Mouse (Mus musculus) spleen, adult 2 months (tissue): ENCODE results near the gene Izumo1. TPM values are rescaled to one million over a fixed set of nuclear protein-coding genes. Genes with fewer than 3 reads are reported as not detected.
"Not testable (repeated sequence)": the region's sequence is repeated elsewhere in the genome, so short reads cannot be mapped to it uniquely, and the experiment has no call there.

ENCODE experiments used
- DNase-seq, 2 experiments: peaks; one replicate each; pipeline versions ENCODE4 v3.0.0 to v3.0.0-alpha.2; 2012 to 2021; ENCODE audit warnings: low spot score in 2 of 2, low read depth in 1 of 2
- H3K27ac ChIP-seq: fragments of 200-500 bp; 2 replicates; pipeline ENCODE4 v1.5.1; 2012; ENCODE audit warnings: low read length, inconsistent platforms; ENCODE audit not compliant: insufficient read depth
- H3K27me3 ChIP-seq: fragments of 200-500 bp; 2 replicates; pipeline ENCODE4 v1.6.1; 2012; ENCODE audit warnings: mild to moderate bottlenecking, moderate library complexity, low read length, inconsistent platforms; ENCODE audit not compliant: control insufficient read depth, insufficient read depth
- H3K36me3 ChIP-seq: fragments of 200-500 bp; 2 replicates; pipeline ENCODE4 v1.6.1; 2012; ENCODE audit warnings: mild to moderate bottlenecking, low read length, inconsistent platforms; ENCODE audit not compliant: control insufficient read depth, insufficient read depth
- H3K4me1 ChIP-seq: fragments of 200-500 bp; 2 replicates; pipeline ENCODE4 v1.6.1; 2011; ENCODE audit warnings: inconsistent platforms; ENCODE audit not compliant: control insufficient read depth, insufficient read depth, insufficient read length
- H3K4me3 ChIP-seq: fragments of 200-500 bp; 2 replicates; pipeline ENCODE4 v1.5.1; 2011; ENCODE audit warnings: mild to moderate bottlenecking, inconsistent platforms; ENCODE audit not compliant: insufficient read depth, insufficient read length; ENCODE audit errors: extremely low read depth
- CTCF ChIP-seq: fragments of 200-500 bp; IDR thresholded peaks from 2 replicates; pipeline ENCODE4 v1.5.1; 2011; ENCODE audit warnings: mild to moderate bottlenecking, inconsistent platforms; ENCODE audit not compliant: insufficient read depth, insufficient read length, insufficient replicate concordance; ENCODE audit errors: extremely low read depth
- POLR2A ChIP-seq: fragments of 200-500 bp; IDR thresholded peaks from 2 replicates; pipeline ENCODE4 v1.6.1; 2011; ENCODE audit warnings: low read depth, low read length, inconsistent platforms
- WGBS: fragments of 180-500 bp; shearing (Covaris S2); methylation state at CpG from one replicate; pipeline ENCODE4 v1.1.7; 2018; 5-methylcytosine and 5-hydroxymethylcytosine counted together
- polyA plus RNA-seq: library from polyadenylated mRNA; depleted of rRNA; stranded (reverse); fragments of >200 nt; gene quantifications from 2 replicates; pipeline ENCODE4 v1.2.3, GENCODE M21; 2012

Gene Izumo1
- polyA plus RNA-seq, 1 experiment, result 0.63 TPM

DNA sequence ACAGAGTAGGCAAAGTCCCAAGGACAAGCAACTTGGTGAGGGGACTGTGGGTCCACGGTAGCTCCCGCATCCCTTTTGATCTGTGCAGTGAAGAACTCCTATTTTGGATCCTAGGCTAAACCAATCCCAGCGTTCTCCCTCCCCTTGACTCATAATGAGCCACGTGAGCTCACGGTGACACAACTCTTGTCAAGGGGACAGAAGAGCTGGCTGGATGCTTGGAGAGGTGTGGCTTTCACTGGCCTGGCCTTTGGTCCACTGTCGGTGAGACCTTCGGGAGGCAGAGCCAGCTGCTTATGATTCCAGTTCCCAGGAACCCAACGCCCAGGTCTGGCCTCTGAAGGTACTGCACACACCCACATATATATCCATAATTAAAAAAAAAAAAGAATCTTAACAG, 27.7 kb downstream of the Izumo1 start:
- Histone ChIP-seq H3K27ac (no peak overlapping the region), H3K4me1 (no peaks in the 10 kb centered on the region), H3K4me3 (no peak overlapping the region), H3K36me3 (no peaks in the 10 kb centered on the region), H3K27me3 (no peaks in the 10 kb centered on the region)
- WGBS, result 89% methylated on average over 8 of the region's 8 CpGs
- DNase-seq, result no peak
- no peak for TF ChIP-seq POLR2A
- no peak for TF ChIP-seq CTCF

DNA sequence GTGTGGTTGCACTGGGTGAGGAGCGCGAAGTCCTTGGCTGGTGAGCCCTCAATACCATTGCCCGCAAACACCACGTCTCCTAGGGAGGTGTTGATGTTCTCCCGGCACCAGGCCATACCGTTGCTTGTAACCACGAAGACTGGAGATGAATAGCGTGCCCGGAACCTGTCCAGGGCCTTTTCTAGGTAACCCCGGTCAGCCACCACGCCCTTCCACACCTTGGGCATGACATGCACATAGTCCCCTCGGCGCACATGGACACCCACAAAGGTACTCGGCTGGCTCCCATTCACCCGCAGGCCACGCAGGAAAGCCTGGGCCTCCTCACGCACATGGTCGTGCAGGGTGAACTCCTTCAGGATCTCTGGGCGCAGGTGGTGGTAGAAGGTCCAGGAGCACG, 28.9 kb downstream of the Izumo1 start:
- H3K4me1 ChIP-seq, H3K27ac ChIP-seq, DNase-seq, H3K27me3 ChIP-seq, H3K36me3 ChIP-seq, H3K4me3 ChIP-seq: not testable (repeated sequence)
- WGBS, result 90% methylated on average over 20 of the region's 20 CpGs

- no peak overlapping the region for H3K27ac ChIP-seq
- H3K36me3 ChIP-seq, result no peaks in the 10 kb centered on the region
- H3K4me1 ChIP-seq, result no peaks in the 10 kb centered on the region
- no peak overlapping the region; the same call in 1 of the 2 replicates for H3K4me3 ChIP-seq
- no peak for DNase-seq
- H3K27me3 ChIP-seq, result no peaks in the 10 kb centered on the region
- TF ChIP-seq POLR2A (no peak), CTCF (no peak)
- 69% methylated on average over 17 of the region's 17 CpGs for WGBS
These were observed 32.9 kb downstream of the Izumo1 start for GRCm38 (mm10) chr7:45654424-45655047.

- Histone ChIP-seq H3K36me3 (no peaks in the 10 kb centered on the region), H3K27ac (no peak overlapping the region), H3K4me3 (no peak overlapping the region), H3K4me1 (no peaks in the 10 kb centered on the region), H3K27me3 (no peaks in the 10 kb centered on the region)
- WGBS, result 58% methylated on average over 11 of the region's 11 CpGs
- TF ChIP-seq POLR2A (no peak), CTCF (no peak)
- no peak for DNase-seq
These were observed 39.3 kb downstream of the Izumo1 start for GRCm38 (mm10) chr7:45660746-45661478.

- H3K36me3 ChIP-seq, H3K27ac ChIP-seq, H3K27me3 ChIP-seq, DNase-seq, H3K4me1 ChIP-seq, H3K4me3 ChIP-seq: not testable (repeated sequence)
- WGBS, result 87% methylated on average over 6 of the region's 6 CpGs
These were observed 40.1 kb downstream of the Izumo1 start for GRCm38 (mm10) chr7:45661702-45662101.

GRCm38 (mm10) chr7:45665303-45666138, 43.9 kb downstream of the Izumo1 start:
- H3K27me3 ChIP-seq, result no peaks in the 10 kb centered on the region
- WGBS, result 74% methylated on average over 13 of the region's 13 CpGs

DNA sequence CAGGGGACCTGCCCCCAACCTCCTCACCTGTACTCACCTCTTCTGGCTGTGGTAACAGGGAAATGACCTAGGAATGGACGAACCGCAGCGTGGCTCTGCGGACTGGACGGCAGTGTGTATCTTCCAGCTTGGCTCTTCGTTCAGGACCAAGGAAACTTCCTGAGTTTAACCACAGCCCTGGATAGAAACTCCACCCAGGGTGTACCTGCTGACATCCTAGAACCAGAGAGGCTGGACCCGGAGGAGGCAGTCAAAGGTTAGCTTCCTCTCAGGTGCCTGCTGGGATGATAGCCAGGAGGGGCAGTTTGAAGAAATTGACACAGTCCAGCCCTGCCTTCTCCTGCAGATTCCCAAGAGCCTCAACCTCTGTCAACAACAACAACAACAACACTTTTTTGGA, 44.5 kb downstream of the Izumo1 start, which contains the start of gene Fut2:
TSS of gene Fut2 (minus strand) at position 234 of the 400 bp plus-strand sequence.
- 83% methylated on average over 7 of the region's 7 CpGs for WGBS
- no peak for DNase-seq
- Histone ChIP-seq H3K4me3 (no peak within 1 kb of the TSS), H3K27ac (no peak within 1 kb of the TSS), H3K27me3 (no peaks in the 10 kb centered on the region), H3K36me3 (no peaks in the 10 kb centered on the region), H3K4me1 (no peaks in the 10 kb centered on the region)
- TF ChIP-seq CTCF (no peak), POLR2A (no peak)

More at GRCm38 (mm10) chr7:45665303-45666138, 43.9 kb downstream of the Izumo1 start:
- no peak for TF ChIP-seq POLR2A
- no peak for TF ChIP-seq CTCF
- H3K4me3 ChIP-seq, result no peak overlapping the region
- no peaks in the 10 kb centered on the region for H3K4me1 ChIP-seq
- no peak for DNase-seq
- H3K27ac ChIP-seq, result no peak overlapping the region
- no peaks in the 10 kb centered on the region for H3K36me3 ChIP-seq
